Mouse (Mus musculus) heart, adult 2 months (tissue): ENCODE data around the gene Bclaf3.

Source experiments
- CTCF ChIP-seq: fragments of 200-600 bp; IDR thresholded peaks from 2 replicates; pipeline ENCODE4 v1.8.1; 2022; ENCODE audit warnings: antibody characterized with exemption, mild to moderate bottlenecking, moderate library complexity
- POLR2A ChIP-seq: fragments of 200-500 bp; IDR thresholded peaks from 2 replicates; pipeline ENCODE4 v1.6.1; 2011; ENCODE audit warnings: mild to moderate bottlenecking, low read depth, low read length, control low read depth; ENCODE audit not compliant: insufficient read depth

DNA sequence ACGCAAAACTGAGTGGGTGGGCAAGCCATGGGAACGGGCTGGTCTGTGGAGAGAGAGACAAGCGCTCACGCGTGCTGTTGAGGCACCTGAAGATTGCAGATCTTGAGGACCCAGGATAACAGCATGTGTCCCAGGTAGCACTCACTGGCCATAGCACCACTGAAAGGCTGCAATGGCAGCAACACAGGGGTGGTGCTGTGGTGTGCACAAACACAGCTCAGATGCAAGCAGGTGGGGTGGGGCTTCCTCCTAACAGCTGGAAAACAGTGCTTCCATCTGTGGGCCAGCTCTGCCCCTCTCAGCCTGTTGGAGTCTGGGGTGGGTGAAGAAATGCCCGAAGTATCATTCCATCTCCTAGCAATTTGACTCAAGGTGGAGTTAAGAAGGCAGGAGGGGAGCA, at the start of gene Bclaf3:
- TF ChIP-seq CTCF (no peak), POLR2A (no peak)
